In genomic region chr1:157061800-157062444, GRCm38 (mm10) we compare ENCODE assay signal across 24 mouse cellular contexts. TPM values are rescaled to one million over a fixed set of nuclear protein-coding genes. Genes with fewer than 3 reads are reported as not detected.
DNase-seq lines count a peak whose midpoint lies in the region; ATAC-seq and TF ChIP-seq lines count a peak whose summit lies in the region.
"Had no signal": no experiment of that assay in that cellular context is flagged by ENCODE, and none has a peak within 500 bp of the region (broad histone marks: within the 10 kb centered on the region; RNA-seq: fewer than 3 reads in every experiment).

No protein-coding gene starts in this region.

- no peaks in the 10 kb centered on the region for H3K27me3 ChIP-seq in midbrain, embryonic 10.5 days (ENCODE audit: low read depth, poor library complexity, severe bottlenecking)
- H3K27me3 ChIP-seq in midbrain, embryonic 16.5 days (ENCODE audit: control insufficient read depth, insufficient read depth, low read depth, low read length), result no peaks in the 10 kb centered on the region
- no peaks in the 10 kb centered on the region for H3K27me3 ChIP-seq in megakaryocyte, embryonic 14.5 days (replicated peaks)
- H3K27me3 ChIP-seq in forebrain, embryonic 10.5 days (ENCODE audit: poor library complexity, severe bottlenecking), result peaks cover 16% of the 10 kb centered on the region
- no peaks in the 10 kb centered on the region for H3K27me3 ChIP-seq in intestine, postnatal 0 days (replicated peaks; ENCODE audit: control insufficient read depth, insufficient read depth, low read length)
- H3K27me3 ChIP-seq in cerebellum, adult 2 months (ENCODE audit: control insufficient read depth, insufficient read depth, low read length), result no peaks in the 10 kb centered on the region
- H3K27me3 ChIP-seq: embryonic facial prominence, embryonic 15.5 days; intestine, embryonic 15.5 days; lung, embryonic 15.5 days had no signal

- no peak for ATAC-seq in midbrain, embryonic 16.5 days
- no peak for ATAC-seq in intestine, postnatal 0 days
- ATAC-seq: intestine, embryonic 15.5 days had no signal

- H3K27ac ChIP-seq in midbrain, embryonic 10.5 days (replicated peaks), result peak overlapping the region; percentile 35
- H3K27ac ChIP-seq in midbrain, embryonic 16.5 days (ENCODE audit: low read length), result no peak overlapping the region
- no peak overlapping the region for H3K27ac ChIP-seq in forebrain, embryonic 10.5 days
- no peak overlapping the region for H3K27ac ChIP-seq in intestine, postnatal 0 days (ENCODE audit: low read depth, low read length)
- H3K27ac ChIP-seq in cerebellum, adult 2 months (ENCODE audit: insufficient read depth, low read length), result no peak overlapping the region
- H3K27ac ChIP-seq: embryonic facial prominence, embryonic 15.5 days; hindbrain, embryonic 14.5 days; intestine, embryonic 15.5 days; kidney, postnatal 0 days; layer of hippocampus, adult 2 months; liver, embryonic 14.5 days; lung, embryonic 15.5 days had no signal

- H3K4me2 ChIP-seq in midbrain, embryonic 16.5 days (ENCODE audit: low read length), result no peak overlapping the region
- H3K4me2 ChIP-seq in intestine, postnatal 0 days (replicated peaks; ENCODE audit: low read depth), result no peak overlapping the region
- H3K4me2 ChIP-seq: embryonic facial prominence, embryonic 15.5 days; hindbrain, embryonic 14.5 days; intestine, embryonic 15.5 days; lung, embryonic 15.5 days had no signal

- H3K9ac ChIP-seq in midbrain, embryonic 16.5 days (ENCODE audit: low read depth, low read length), result no peak overlapping the region
- no peak overlapping the region for H3K9ac ChIP-seq in intestine, postnatal 0 days (ENCODE audit: low read depth, low read length)
- H3K9ac ChIP-seq: embryonic facial prominence, embryonic 15.5 days; hindbrain, embryonic 14.5 days; intestine, embryonic 15.5 days; liver, embryonic 14.5 days; lung, embryonic 15.5 days had no signal

- no peaks in the 10 kb centered on the region for H3K36me3 ChIP-seq in midbrain, embryonic 10.5 days
- no peaks in the 10 kb centered on the region for H3K36me3 ChIP-seq in midbrain, embryonic 16.5 days (ENCODE audit: control insufficient read depth, insufficient read depth, low read length)
- H3K36me3 ChIP-seq in megakaryocyte, embryonic 14.5 days (replicated peaks; ENCODE audit: low read length), result peaks cover 5% of the 10 kb centered on the region
- H3K36me3 ChIP-seq in forebrain, embryonic 10.5 days (replicated peaks), result no peaks in the 10 kb centered on the region
- no peaks in the 10 kb centered on the region for H3K36me3 ChIP-seq in intestine, postnatal 0 days (ENCODE audit: control insufficient read depth, insufficient read depth)
- H3K36me3 ChIP-seq: embryonic facial prominence, embryonic 15.5 days; intestine, embryonic 15.5 days; lung, embryonic 15.5 days had no signal

- TF ChIP-seq POLR2A in cerebellum, adult 2 months (IDR thresholded peaks at IDR 0.05; ENCODE audit: borderline replicate concordance, insufficient read depth, low read length), result no peak

- 91% methylated on average over 10 of the region's 10 CpGs for WGBS in midbrain, embryonic 10.5 days
- WGBS in midbrain, embryonic 16.5 days, result 94% methylated on average over 10 of the region's 10 CpGs
- 93% methylated on average over 10 of the region's 10 CpGs for WGBS in forebrain, embryonic 10.5 days
- WGBS in intestine, postnatal 0 days, result 69% methylated on average over 10 of the region's 10 CpGs
- WGBS in cerebellum, adult 2 months, result 97% methylated on average over 10 of the region's 10 CpGs

- no peak for TF ChIP-seq CTCF in intestine, postnatal 0 days (IDR thresholded peaks at IDR 0.05; ENCODE audit: low read depth)
- TF ChIP-seq CTCF in cerebellum, adult 2 months (IDR thresholded peaks at IDR 0.05; ENCODE audit: borderline replicate concordance, insufficient read depth, low read depth, low read length), result no peak

- DNase-seq in midbrain, embryonic 10.5 days (ENCODE audit: low spot score), result no peak
- DNase-seq in NIH3T3 (ENCODE audit: low read depth), result peak; percentile 73
- no peak for DNase-seq in forebrain, embryonic 10.5 days (ENCODE audit: extremely low spot score, low spot score)
- DNase-seq in cerebellum, adult 2 months, result no peak
- DNase-seq: adrenal gland, adult 8-10 months; cerebellum, postnatal 10 days; embryo, embryonic 11 days; layer of hippocampus, postnatal 36 days; thymus, postnatal 36 days had no signal

- peaks cover 30% of the 10 kb centered on the region for H3K4me1 ChIP-seq in midbrain, embryonic 10.5 days
- 0 out of 2 replicates have a peak, but pooled peaks cover 8% of the 10 kb centered on the region for H3K4me1 ChIP-seq in midbrain, embryonic 16.5 days (ENCODE audit: control insufficient read depth, insufficient read depth, low read length)
- H3K4me1 ChIP-seq in megakaryocyte, embryonic 14.5 days, result peaks cover 46% of the 10 kb centered on the region
- H3K4me1 ChIP-seq in forebrain, embryonic 10.5 days, result peaks cover 44% of the 10 kb centered on the region
- H3K4me1 ChIP-seq in intestine, postnatal 0 days (replicated peaks; ENCODE audit: control insufficient read depth, insufficient read depth, low read length), result no peaks in the 10 kb centered on the region
- 0 out of 2 replicates have a peak, but pooled peaks cover 3% of the 10 kb centered on the region for H3K4me1 ChIP-seq in cerebellum, adult 2 months (ENCODE audit: control insufficient read depth, insufficient read depth, low read length)
- H3K4me1 ChIP-seq: intestine, embryonic 15.5 days had no signal

- H3K4me3 ChIP-seq in midbrain, embryonic 10.5 days, result no peak overlapping the region
- H3K4me3 ChIP-seq in midbrain, embryonic 16.5 days (ENCODE audit: low read depth, low read length), result no peak overlapping the region
- peak overlapping the region; percentile 38 for H3K4me3 ChIP-seq in megakaryocyte, embryonic 14.5 days (replicated peaks)
- no peak overlapping the region for H3K4me3 ChIP-seq in forebrain, embryonic 10.5 days
- no peak overlapping the region for H3K4me3 ChIP-seq in intestine, postnatal 0 days (ENCODE audit: low read depth, low read length)
- no peak overlapping the region for H3K4me3 ChIP-seq in cerebellum, adult 2 months (replicated peaks; ENCODE audit: insufficient read depth, low read depth, low read length)
- H3K4me3 ChIP-seq: embryonic facial prominence, embryonic 15.5 days; intestine, embryonic 15.5 days; layer of hippocampus, adult 2 months; lung, embryonic 15.5 days had no signal

- 0 out of 2 replicates have a peak, but pooled peaks cover 5% of the 10 kb centered on the region for H3K9me3 ChIP-seq in midbrain, embryonic 10.5 days (replicated peaks)
- H3K9me3 ChIP-seq in midbrain, embryonic 16.5 days (replicated peaks; ENCODE audit: control insufficient read depth, low read length, poor library complexity, severe bottlenecking), result no peaks in the 10 kb centered on the region
- H3K9me3 ChIP-seq in megakaryocyte, embryonic 14.5 days, result no peaks in the 10 kb centered on the region
- no peaks in the 10 kb centered on the region for H3K9me3 ChIP-seq in forebrain, embryonic 10.5 days
- no peaks in the 10 kb centered on the region for H3K9me3 ChIP-seq in intestine, postnatal 0 days (ENCODE audit: control insufficient read depth)
- H3K9me3 ChIP-seq: embryonic facial prominence, embryonic 15.5 days; intestine, embryonic 15.5 days; lung, embryonic 15.5 days had no signal

RNA-seq across cellular contexts. Expression of gene Tex35, which starts 46.6 kb away (rescaled TPM):
- not detected in 2 replicates for polyA plus RNA-seq in midbrain, embryonic 10.5 days (2016; fragmentation: Nextera tagmentation; extraction: Ambion mirVana)
- polyA plus RNA-seq in midbrain, embryonic 16.5 days (2015; fragmentation: Nextera tagmentation; extraction: Ambion mirVana), result not detected in 2 replicates
- polyA plus RNA-seq in megakaryocyte, embryonic 14.5 days (2012; ENCODE audit: insufficient read depth, low replicate concordance), result not detected in 2 replicates
- polyA plus RNA-seq in forebrain, embryonic 10.5 days (2016; fragmentation: Nextera tagmentation; extraction: Ambion mirVana), result not detected in 2 replicates
- polyA plus RNA-seq in intestine, postnatal 0 days (2015; fragmentation: Nextera tagmentation; extraction: Ambion mirVana), result not detected in 2 replicates
- not detected in 2 replicates for polyA plus RNA-seq in cerebellum, adult 2 months (2012; rRNA removed)
- polyA plus RNA-seq: embryonic facial prominence, embryonic 15.5 days; forebrain, embryonic 11.5 days; heart, embryonic 14.5 days; hindbrain, embryonic 14.5 days; intestine, embryonic 15.5 days; kidney, postnatal 0 days; limb, embryonic 14.5 days; liver, embryonic 14.5 days; lung, embryonic 15.5 days; midbrain, postnatal 0 days; neural tube, embryonic 11.5 days had no signal
